Mouse (Mus musculus): Measurements from ENCODE around the gene Camta1.

- no peak for TF ChIP-seq TAL1 (IDR thresholded peaks at IDR 0.05; ENCODE audit: low read length)
- TF ChIP-seq GATA1 (IDR thresholded peaks at IDR 0.05; ENCODE audit: low read length), result no peak
These were observed 961.2 kb downstream of the Camta1 start for GRCm38 (mm10) chr4:150900486-150900885.
